Mouse (Mus musculus): ENCODE measurements around the gene Nanos3. TPM values are rescaled to one million over a fixed set of nuclear protein-coding genes. Genes with fewer than 3 reads are reported as not detected.
A peak's percentile ranks its signal among the peaks of the same experiment; 100 is the strongest.

Nanos3 gene
- 5.3 and 7.5 TPM in 2 replicates for polyA plus RNA-seq (2012; rRNA removed)

DNA sequence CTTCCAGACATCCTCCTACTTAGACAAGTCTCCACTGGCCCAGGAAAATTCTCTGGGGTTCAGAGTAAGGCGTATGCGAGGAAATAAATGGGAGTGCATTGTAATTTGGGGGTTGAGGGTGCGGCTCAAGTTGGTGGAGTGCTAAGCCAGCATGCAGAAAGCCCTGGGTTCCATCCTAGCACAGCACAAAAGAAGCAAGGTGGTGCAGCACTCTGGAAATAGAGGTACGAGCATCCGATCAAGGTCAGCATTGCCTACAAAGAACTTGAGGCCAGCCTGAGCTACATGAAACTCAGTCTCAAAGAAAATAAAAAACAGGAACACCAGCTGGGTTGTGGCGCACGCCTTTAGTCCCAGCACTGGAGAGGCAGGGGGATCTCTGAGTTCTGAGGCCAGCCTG lies at the start of gene Nanos3:
TSS of gene Nanos3 (minus strand) at position 101 of the 400 bp plus-strand sequence.
- no peak for TF ChIP-seq CTCF (IDR thresholded peaks at IDR 0.05; ENCODE audit: borderline replicate concordance, extremely low read depth, insufficient read depth, insufficient read length)
- TF ChIP-seq POLR2A (IDR thresholded peaks at IDR 0.05; ENCODE audit: borderline replicate concordance, extremely low read depth, insufficient read depth, insufficient read length, poor library complexity, severe bottlenecking): no peak
- no peak for DNase-seq (ENCODE audit: low read depth)

DNA sequence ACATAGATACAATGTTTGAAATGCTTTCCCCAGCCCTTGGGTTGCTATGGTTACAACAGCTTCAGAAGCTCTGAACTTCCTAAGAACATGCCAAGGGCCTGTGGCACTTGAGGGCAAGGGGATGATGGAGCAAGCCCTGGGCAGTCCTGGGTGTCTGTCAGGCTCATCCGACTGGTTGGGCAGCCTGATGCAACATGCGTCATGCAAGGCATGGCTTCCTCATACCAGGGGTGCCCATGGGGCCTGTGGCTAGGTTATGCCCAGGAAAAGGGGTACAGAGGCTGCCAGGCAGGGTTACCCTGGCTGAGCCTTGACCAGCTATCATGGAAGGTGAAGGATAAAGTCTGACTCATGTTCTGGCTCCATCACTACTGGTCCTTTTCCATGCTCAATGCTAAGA lies 48.0 kb upstream of the Nanos3 start:
- TF ChIP-seq POLR2A (IDR thresholded peaks at IDR 0.05; ENCODE audit: borderline replicate concordance, extremely low read depth, insufficient read depth, insufficient read length, poor library complexity, severe bottlenecking): no peak
- TF ChIP-seq CTCF (IDR thresholded peaks at IDR 0.05; ENCODE audit: borderline replicate concordance, extremely low read depth, insufficient read depth, insufficient read length): no peak
- DNase-seq (ENCODE audit: low read depth): no peak

DNA sequence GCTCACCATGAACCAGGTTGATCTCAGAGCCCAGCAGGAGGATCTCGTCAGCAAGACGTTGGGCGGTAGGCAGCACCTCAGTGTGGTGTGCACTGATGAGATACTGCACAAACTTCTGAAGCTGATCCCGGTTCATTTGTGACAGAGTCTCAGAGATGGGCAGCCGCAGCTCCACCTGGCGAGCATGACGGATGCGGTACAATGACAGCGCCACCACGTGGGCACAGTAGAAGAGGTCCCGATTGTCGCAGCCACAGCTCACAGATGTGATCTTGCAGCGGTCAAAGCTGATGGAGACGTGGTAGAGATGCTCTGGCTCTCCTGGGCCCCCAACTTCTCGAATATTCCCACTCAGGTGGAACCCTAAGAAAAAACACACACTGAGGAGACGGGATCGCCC lies 45.7 kb upstream of the Nanos3 start:
- no peak for DNase-seq (ENCODE audit: low read depth)
- TF ChIP-seq CTCF (IDR thresholded peaks at IDR 0.05; ENCODE audit: borderline replicate concordance, extremely low read depth, insufficient read depth, insufficient read length): peak; percentile 27; the same call in 1 of the 2 replicates
- no peak for TF ChIP-seq POLR2A (IDR thresholded peaks at IDR 0.05; ENCODE audit: borderline replicate concordance, extremely low read depth, insufficient read depth, insufficient read length, poor library complexity, severe bottlenecking)

DNA sequence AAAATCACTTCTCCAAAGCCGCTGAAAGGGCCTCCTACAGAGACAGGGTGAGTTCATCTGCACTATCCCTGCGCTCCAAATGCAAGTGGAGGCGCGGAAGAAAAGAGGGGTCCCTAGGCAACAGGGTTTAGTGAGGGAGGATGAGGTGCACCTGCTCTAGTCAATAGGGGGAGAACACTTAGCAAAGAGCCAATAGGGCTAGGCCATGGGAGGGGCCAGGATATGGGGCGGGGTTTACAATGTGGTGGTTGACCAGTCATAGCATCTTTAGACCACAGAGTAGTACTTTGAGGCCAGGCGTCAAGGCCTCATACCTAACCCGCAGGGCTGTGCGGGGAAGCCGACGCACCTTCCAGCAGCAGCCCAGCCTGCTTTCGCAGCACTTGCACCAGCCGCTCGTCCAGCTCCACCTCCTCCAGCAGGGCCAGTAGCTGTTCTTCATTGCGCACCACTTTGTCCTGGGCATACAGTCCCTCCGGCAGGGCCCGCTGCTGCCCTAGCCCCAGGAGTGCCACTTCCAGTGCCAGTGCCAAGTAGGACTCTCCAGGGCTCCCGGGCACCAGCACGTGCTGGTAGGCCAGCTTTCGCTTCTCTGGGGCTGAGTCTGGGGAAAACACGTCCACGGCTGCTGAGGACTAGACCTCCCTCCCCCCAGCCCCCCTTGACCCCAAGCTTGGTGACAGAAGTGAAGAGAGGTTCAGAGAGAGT lies 38.5 kb upstream of the Nanos3 start:
- DNase-seq (ENCODE audit: low read depth): no peak
- TF ChIP-seq POLR2A (IDR thresholded peaks at IDR 0.05; ENCODE audit: borderline replicate concordance, extremely low read depth, insufficient read depth, insufficient read length, poor library complexity, severe bottlenecking) (no peak), CTCF (IDR thresholded peaks at IDR 0.05; ENCODE audit: borderline replicate concordance, extremely low read depth, insufficient read depth, insufficient read length) (no peak)

DNA sequence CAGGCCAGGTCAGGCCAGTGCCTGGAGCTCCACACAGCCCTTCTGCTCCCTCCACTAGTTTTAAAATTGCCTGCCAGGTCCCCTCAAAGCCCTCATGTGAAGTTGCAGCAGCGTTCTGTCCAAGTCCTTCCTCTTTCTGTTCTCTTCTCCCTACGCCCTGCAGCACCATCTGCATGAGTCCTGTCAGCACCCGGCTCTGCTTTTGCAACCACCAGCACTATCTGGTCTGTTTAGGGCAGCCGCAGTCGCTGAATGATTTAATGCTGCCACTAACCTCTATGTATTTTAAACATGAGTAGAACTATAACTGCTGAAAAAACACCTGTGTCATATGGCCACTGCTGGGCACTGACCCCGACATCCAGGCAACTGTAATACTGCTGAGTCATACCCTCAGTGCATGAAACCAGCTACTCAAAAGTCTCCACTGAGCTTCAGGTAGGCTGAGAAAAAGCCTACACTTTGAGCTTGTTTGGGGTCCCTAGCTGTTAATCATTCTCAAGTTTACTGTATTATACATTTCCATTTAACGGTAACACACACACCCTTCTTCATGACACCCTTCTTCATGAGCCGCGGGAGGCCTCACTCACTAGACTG lies 37.6 kb upstream of the Nanos3 start:
- TF ChIP-seq CTCF (IDR thresholded peaks at IDR 0.05; ENCODE audit: borderline replicate concordance, extremely low read depth, insufficient read depth, insufficient read length) (no peak), POLR2A (IDR thresholded peaks at IDR 0.05; ENCODE audit: borderline replicate concordance, extremely low read depth, insufficient read depth, insufficient read length, poor library complexity, severe bottlenecking) (no peak)
- DNase-seq (ENCODE audit: low read depth): no peak

DNA sequence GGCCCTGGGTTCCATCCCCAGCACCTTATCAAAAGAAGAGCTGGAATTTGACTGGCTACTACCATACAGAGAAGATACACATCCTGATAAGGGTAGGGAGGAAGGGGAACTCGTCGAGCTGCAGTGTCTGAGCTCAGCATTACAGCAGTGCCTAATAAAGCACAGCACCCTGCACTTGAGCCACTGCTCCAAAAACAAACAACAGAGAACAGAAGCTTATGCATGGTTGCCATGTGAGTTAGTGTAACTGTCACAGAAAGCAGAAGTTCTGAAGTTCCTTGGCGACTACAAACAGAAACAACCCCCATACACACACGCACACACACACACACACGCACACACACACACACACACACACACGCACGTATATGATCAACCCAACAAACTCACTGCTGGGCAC lies 35.1 kb upstream of the Nanos3 start:
- TF ChIP-seq CTCF (IDR thresholded peaks at IDR 0.05; ENCODE audit: borderline replicate concordance, extremely low read depth, insufficient read depth, insufficient read length) (no peak), POLR2A (IDR thresholded peaks at IDR 0.05; ENCODE audit: borderline replicate concordance, extremely low read depth, insufficient read depth, insufficient read length, poor library complexity, severe bottlenecking) (no peak)
- no peak for DNase-seq (ENCODE audit: low read depth)

DNA sequence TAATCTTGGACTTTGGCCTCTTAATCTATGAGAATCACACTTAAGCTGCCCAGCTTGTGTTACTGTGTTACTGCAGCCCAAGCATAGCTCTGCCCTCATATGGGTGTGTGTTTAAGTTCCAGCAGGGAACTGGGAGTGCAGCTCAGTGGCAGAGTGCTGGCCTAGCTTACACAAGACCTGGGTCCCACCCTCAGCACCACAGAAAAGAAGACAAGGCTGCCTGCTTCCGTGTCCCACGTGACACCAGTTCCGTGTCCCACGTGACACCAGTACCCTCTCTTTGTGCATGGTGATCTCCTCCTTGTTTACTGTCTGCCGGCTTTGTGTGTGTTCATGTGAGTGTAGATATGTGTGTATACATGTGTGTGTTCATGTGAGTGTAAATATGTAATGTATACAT lies 33.1 kb upstream of the Nanos3 start:
- no peak for DNase-seq (ENCODE audit: low read depth)
- TF ChIP-seq CTCF (IDR thresholded peaks at IDR 0.05; ENCODE audit: borderline replicate concordance, extremely low read depth, insufficient read depth, insufficient read length): no peak
- no peak for TF ChIP-seq POLR2A (IDR thresholded peaks at IDR 0.05; ENCODE audit: borderline replicate concordance, extremely low read depth, insufficient read depth, insufficient read length, poor library complexity, severe bottlenecking)

DNA sequence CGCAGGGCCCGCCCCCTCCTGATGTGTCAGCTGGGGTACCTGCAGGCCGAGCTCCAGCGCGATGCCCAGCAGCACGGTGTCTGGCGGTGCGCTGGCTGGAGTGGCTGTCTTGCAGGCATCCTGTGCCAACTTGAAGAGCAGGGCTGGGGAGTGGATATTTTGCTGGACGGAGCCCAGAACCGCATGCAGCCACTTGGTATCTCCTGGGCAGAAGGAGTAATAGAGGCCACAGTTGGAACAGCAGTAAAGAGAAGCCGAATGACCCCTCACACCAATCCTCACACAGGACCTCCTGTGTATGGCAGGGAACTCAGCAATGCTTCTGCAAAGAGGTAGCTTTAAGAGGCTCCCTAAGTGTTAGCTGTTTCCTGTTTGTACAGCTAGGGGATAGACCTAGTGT lies 32.2 kb upstream of the Nanos3 start:
- DNase-seq (ENCODE audit: low read depth): no peak
- TF ChIP-seq POLR2A (IDR thresholded peaks at IDR 0.05; ENCODE audit: borderline replicate concordance, extremely low read depth, insufficient read depth, insufficient read length, poor library complexity, severe bottlenecking) (no peak), CTCF (IDR thresholded peaks at IDR 0.05; ENCODE audit: borderline replicate concordance, extremely low read depth, insufficient read depth, insufficient read length) (no peak)

DNA sequence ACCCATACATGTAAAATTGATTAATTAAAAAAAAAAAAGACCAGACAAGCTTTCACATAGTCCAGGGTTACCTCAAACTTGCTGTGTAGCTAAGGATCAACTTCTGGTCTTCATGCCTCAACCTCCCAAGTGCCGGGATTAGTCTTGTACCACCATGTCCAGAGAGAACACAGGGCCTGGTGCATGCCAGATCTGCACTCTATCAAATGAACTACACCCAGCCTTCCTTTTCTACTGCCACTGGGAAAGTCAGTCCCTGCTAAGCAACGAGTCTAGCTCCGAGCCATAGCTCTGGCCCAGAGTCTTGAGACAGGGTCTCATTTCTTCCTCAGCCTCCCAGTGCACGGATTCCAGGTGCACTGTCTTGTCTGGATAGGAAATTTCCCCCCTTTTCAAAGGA lies 28.3 kb upstream of the Nanos3 start:
- DNase-seq (ENCODE audit: low read depth): no peak
- TF ChIP-seq POLR2A (IDR thresholded peaks at IDR 0.05; ENCODE audit: borderline replicate concordance, extremely low read depth, insufficient read depth, insufficient read length, poor library complexity, severe bottlenecking) (no peak), CTCF (IDR thresholded peaks at IDR 0.05; ENCODE audit: borderline replicate concordance, extremely low read depth, insufficient read depth, insufficient read length) (no peak)

DNA sequence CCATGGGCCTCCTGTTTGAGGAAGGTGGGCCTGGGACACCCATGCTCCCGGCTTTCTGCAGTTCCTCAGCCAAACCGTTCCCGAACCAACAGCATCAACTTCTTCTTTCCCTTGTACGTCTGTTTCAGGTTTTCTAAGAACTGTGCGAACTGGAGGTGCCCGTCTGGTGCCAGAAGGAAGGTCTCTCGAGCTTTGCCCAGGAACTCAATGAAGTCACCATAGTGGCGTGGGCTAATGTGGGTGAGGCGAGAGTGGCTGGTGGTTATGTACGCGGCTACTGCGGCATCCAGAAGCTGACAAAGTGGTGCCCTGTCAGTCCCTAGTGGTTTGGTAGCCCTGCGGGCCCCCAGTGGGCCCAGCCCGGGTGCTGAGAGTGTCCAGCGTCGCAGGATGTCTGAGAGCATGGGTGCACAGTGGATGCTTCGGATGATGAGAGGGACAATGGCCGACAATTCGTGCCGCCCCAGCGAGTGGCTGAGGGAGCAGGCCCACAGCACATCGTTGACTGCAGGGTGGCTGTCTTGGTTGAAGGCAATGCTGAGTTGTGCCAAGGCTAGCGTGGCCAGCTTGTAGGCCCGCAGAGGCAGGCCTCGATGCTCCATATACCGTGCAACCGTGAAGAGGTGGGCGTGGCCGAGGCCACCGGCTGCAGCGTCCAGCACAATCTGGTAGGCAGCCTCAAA lies 27.0 kb upstream of the Nanos3 start:
- TF ChIP-seq CTCF (IDR thresholded peaks at IDR 0.05; ENCODE audit: borderline replicate concordance, extremely low read depth, insufficient read depth, insufficient read length): no peak
- no peak for TF ChIP-seq POLR2A (IDR thresholded peaks at IDR 0.05; ENCODE audit: borderline replicate concordance, extremely low read depth, insufficient read depth, insufficient read length, poor library complexity, severe bottlenecking)
- DNase-seq (ENCODE audit: low read depth): no peak

DNA sequence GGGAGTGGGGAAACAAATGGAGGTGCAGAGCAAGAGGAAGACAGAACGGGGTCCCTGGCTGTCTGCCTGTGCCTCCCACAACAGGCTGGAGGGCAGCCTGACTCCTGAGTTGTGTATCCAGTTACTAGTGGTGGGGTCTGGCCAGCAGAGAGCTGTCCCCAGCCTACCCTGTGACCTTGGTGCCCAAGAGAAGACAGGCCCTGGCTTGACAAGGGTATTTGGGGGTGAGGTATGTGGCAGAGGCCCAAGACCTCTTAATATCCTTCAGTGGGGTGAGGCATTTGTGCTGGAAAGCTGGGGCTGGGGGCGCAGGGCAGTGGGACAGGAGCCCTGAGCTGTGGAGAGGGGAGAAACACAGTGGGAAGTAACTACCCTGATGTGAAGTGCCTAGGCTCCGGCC lies 26.2 kb upstream of the Nanos3 start:
- no peak for DNase-seq (ENCODE audit: low read depth)
- TF ChIP-seq CTCF (IDR thresholded peaks at IDR 0.05; ENCODE audit: borderline replicate concordance, extremely low read depth, insufficient read depth, insufficient read length) (no peak), POLR2A (IDR thresholded peaks at IDR 0.05; ENCODE audit: borderline replicate concordance, extremely low read depth, insufficient read depth, insufficient read length, poor library complexity, severe bottlenecking) (no peak)
